Mouse (Mus musculus) cerebellum, adult 2 months (tissue): ENCODE measurements around the gene Slain2.

Experiments
- CTCF ChIP-seq: fragments of 200-500 bp; IDR thresholded peaks from 2 replicates; pipeline ENCODE4 v1.5.1; 2011; ENCODE audit warnings: low read depth, mild to moderate bottlenecking, control low read depth, low read length, moderate library complexity, borderline replicate concordance; ENCODE audit not compliant: insufficient read depth
- POLR2A ChIP-seq: fragments of 200-500 bp; IDR thresholded peaks from 2 replicates; pipeline ENCODE4 v1.6.1; 2011; ENCODE audit warnings: low read length, control low read depth, borderline replicate concordance; ENCODE audit not compliant: insufficient read depth

GRCm38 (mm10) chr5:72916048-72916447 is 1.9 kb downstream of the Slain2 start:
- TF ChIP-seq CTCF, result no peak
- no peak for TF ChIP-seq POLR2A
